25 mouse cellular contexts compared by ENCODE assay signal in genomic region chr4:141729266-141729665, GRCm38 (mm10). TPM values are rescaled to one million over a fixed set of nuclear protein-coding genes. Genes with fewer than 3 reads are reported as not detected.
A peak's percentile ranks its signal among the peaks of the same experiment; 100 is the strongest.
DNase-seq lines count a peak whose midpoint lies in the region; TF ChIP-seq lines count a peak whose summit lies in the region.
"Had no signal": no experiment of that assay in that cellular context is flagged by ENCODE, and none has a peak within 500 bp of the region (broad histone marks: within the 10 kb centered on the region; RNA-seq: fewer than 3 reads in every experiment).

No protein-coding gene starts in this region.

- H3K4me1 ChIP-seq in liver, adult 2 months (ENCODE audit: control insufficient read depth, insufficient read depth, low read length), result peaks cover 43% of the 10 kb centered on the region
- peaks cover 49% of the 10 kb centered on the region for H3K4me1 ChIP-seq in small intestine, adult 2 months (ENCODE audit: control insufficient read depth, insufficient read depth, insufficient read length, low read length)
- no peaks in the 10 kb centered on the region for H3K4me1 ChIP-seq in heart, embryonic 10.5 days
- H3K4me1 ChIP-seq: embryonic facial prominence, embryonic 10.5 days had no signal

- H3K4me3 ChIP-seq in liver, adult 2 months (ENCODE audit: insufficient read depth, low read depth, low read length), result no peak overlapping the region
- no peak overlapping the region for H3K4me3 ChIP-seq in small intestine, adult 2 months (ENCODE audit: low read depth, low read length)
- H3K4me3 ChIP-seq in heart, embryonic 10.5 days, result no peak overlapping the region
- H3K4me3 ChIP-seq: embryonic facial prominence, embryonic 10.5 days; hindbrain, embryonic 13.5 days; limb, embryonic 13.5 days; lung, embryonic 15.5 days; neural tube, embryonic 13.5 days had no signal

- TF ChIP-seq CTCF in liver, adult 2 months (IDR thresholded peaks at IDR 0.05; ENCODE audit: low read depth, low read length), result no peak
- TF ChIP-seq CTCF in small intestine, adult 2 months (IDR thresholded peaks at IDR 0.05; ENCODE audit: extremely low read depth, insufficient read length, insufficient replicate concordance, low read depth, low read length), result no peak

- 25% methylated on average over 3 of the region's 3 CpGs for WGBS in liver, adult 2 months
- 38% methylated on average over 3 of the region's 3 CpGs for WGBS in large intestine, adult 2 months
- 31% methylated on average over 3 of the region's 3 CpGs for WGBS in small intestine, adult 2 months
- 73% methylated on average over 3 of the region's 3 CpGs for WGBS in heart, embryonic 10.5 days

- no peaks in the 10 kb centered on the region for H3K36me3 ChIP-seq in liver, adult 2 months (ENCODE audit: control insufficient read depth, insufficient read depth, low read length)
- no peaks in the 10 kb centered on the region for H3K36me3 ChIP-seq in small intestine, adult 2 months (ENCODE audit: control insufficient read depth, insufficient read depth, low read length)
- H3K36me3 ChIP-seq in heart, embryonic 10.5 days, result no peaks in the 10 kb centered on the region
- H3K36me3 ChIP-seq: embryonic facial prominence, embryonic 10.5 days; hindbrain, embryonic 13.5 days; limb, embryonic 13.5 days; lung, embryonic 15.5 days; neural tube, embryonic 13.5 days had no signal

- no peaks in the 10 kb centered on the region; the same call in 1 of the 2 replicates for H3K79me2 ChIP-seq in liver, adult 2 months (ENCODE audit: control insufficient read depth, insufficient read depth, low read length)

- H3K9me3 ChIP-seq in heart, embryonic 10.5 days, result no peaks in the 10 kb centered on the region
- H3K9me3 ChIP-seq: embryonic facial prominence, embryonic 10.5 days; hindbrain, embryonic 13.5 days; limb, embryonic 13.5 days; lung, embryonic 15.5 days; neural tube, embryonic 13.5 days had no signal

- peak overlapping the region; percentile 75 for H3K9ac ChIP-seq in liver, adult 2 months (ENCODE audit: low read depth, low read length)
- H3K9ac ChIP-seq: hindbrain, embryonic 13.5 days; limb, embryonic 13.5 days; lung, embryonic 15.5 days; neural tube, embryonic 13.5 days had no signal

- H3K27ac ChIP-seq in liver, adult 2 months (replicated peaks; ENCODE audit: insufficient read depth, low read depth, low read length), result peak overlapping the region; percentile 99
- peak overlapping the region; percentile 96 for H3K27ac ChIP-seq in small intestine, adult 2 months (ENCODE audit: insufficient read depth, low read depth, low read length)
- H3K27ac ChIP-seq in heart, embryonic 10.5 days, result no peak overlapping the region
- H3K27ac ChIP-seq: embryonic facial prominence, embryonic 10.5 days; hindbrain, embryonic 13.5 days; limb, embryonic 13.5 days; lung, embryonic 15.5 days; neural tube, embryonic 13.5 days had no signal

- DNase-seq in liver, adult 2 months (ENCODE audit: extremely low read depth, low read depth, low spot score), result peak; percentile 97
- DNase-seq in liver, result no peak
- peak; percentile 94 for DNase-seq in large intestine, adult 2 months (ENCODE audit: low read depth, low spot score)
- no peak for DNase-seq in cerebellum, adult 11-12 months
- no peak for DNase-seq in heart, embryonic 10.5 days (ENCODE audit: low spot score)
- no peak for DNase-seq in heart, postnatal 10 days
- DNase-seq: adrenal gland, postnatal 36 days; cerebellum, adult 9-10 months; right cerebral cortex, adult 18-20 months had no signal

- H3K27me3 ChIP-seq in liver, adult 2 months (ENCODE audit: control insufficient read depth, insufficient read depth, low read length), result no peaks in the 10 kb centered on the region
- H3K27me3 ChIP-seq in small intestine, adult 2 months (ENCODE audit: control insufficient read depth, insufficient read depth, low read length), result no peaks in the 10 kb centered on the region
- H3K27me3 ChIP-seq in heart, embryonic 10.5 days (ENCODE audit: insufficient read depth, poor library complexity, severe bottlenecking), result peaks cover 7% of the 10 kb centered on the region; the same call in 1 of the 2 replicates
- H3K27me3 ChIP-seq: limb, embryonic 13.5 days; lung, embryonic 15.5 days; neural tube, embryonic 13.5 days had no signal

- intact Hi-C loops in heart, postnatal 10 days (cut with DNase I), result no loop called here

- no peak for TF ChIP-seq POLR2A in liver, adult 2 months (IDR thresholded peaks at IDR 0.05; ENCODE audit: extremely low read depth, insufficient read depth, low read length)
- no peak for TF ChIP-seq POLR2A in small intestine, adult 2 months (IDR thresholded peaks at IDR 0.05; ENCODE audit: low read depth, low read length)

RNA-seq across cellular contexts. Expression of gene Ddi2, which starts 6.0 kb away (rescaled TPM):
- 59.2 and 64.0 TPM in 2 replicates for total RNA-seq in liver, adult 2 months (2014; rRNA removed)
- polyA plus RNA-seq in liver, adult 2 months (2012; rRNA removed), result 51.2 and 55.7 TPM in 2 replicates
- 12.1 and 22.2 TPM in 2 replicates for polyA plus RNA-seq in large intestine, adult 2 months (2012; rRNA removed)
- 15.4 and 21.2 TPM in 2 replicates for polyA plus RNA-seq in small intestine, adult 2 months (2012; rRNA removed)
- polyA plus RNA-seq in heart, embryonic 10.5 days (2016; fragmentation: Nextera tagmentation; extraction: Ambion mirVana), result 21.4 and 21.5 TPM in 2 replicates
- 10 to 100 TPM; 38.5 to 41.1 TPM for total RNA-seq in heart, postnatal 10 days (2021)

RNA-seq across cellular contexts. Expression of gene Agmat, which starts 17.2 kb away (rescaled TPM):
- total RNA-seq in liver, adult 2 months (2014; rRNA removed), result 164 and 180 TPM in 2 replicates
- 453 and 487 TPM in 2 replicates for polyA plus RNA-seq in liver, adult 2 months (2012; rRNA removed)
- polyA plus RNA-seq in large intestine, adult 2 months (2012; rRNA removed), result 9.9 and 16.9 TPM in 2 replicates
- 13.3 and 19.0 TPM in 2 replicates for polyA plus RNA-seq in small intestine, adult 2 months (2012; rRNA removed)
- 1.2 and 3.5 TPM in 2 replicates for polyA plus RNA-seq in heart, embryonic 10.5 days (2016; fragmentation: Nextera tagmentation; extraction: Ambion mirVana)
- total RNA-seq in heart, postnatal 10 days (2021), result under 1 TPM; 0.48 to 0.79 TPM
- total RNA-seq: common myeloid progenitor, adult 5-6 weeks; gastrocnemius, adult 18-20 months; layer of hippocampus, postnatal 10 days; monocyte, adult 5-6 weeks had no signal
- polyA plus RNA-seq: C2C12; embryonic facial prominence, embryonic 10.5 days; forebrain, embryonic 11.5 days; hindbrain, embryonic 13.5 days; inflammation-experienced regulatory T-cells, adult 6 months; midbrain, embryonic 11.5 days; neural tube, embryonic 13.5 days had no signal

RNA-seq across cellular contexts. Expression of gene Rsc1a1, which starts 43.9 kb away (rescaled TPM):
- total RNA-seq in liver, adult 2 months (2014; rRNA removed), result 16.3 and 30.3 TPM in 2 replicates
- 52.0 and 70.9 TPM in 2 replicates for polyA plus RNA-seq in liver, adult 2 months (2012; rRNA removed)
- 13.5 and 19.5 TPM in 2 replicates for polyA plus RNA-seq in large intestine, adult 2 months (2012; rRNA removed)
- 9.8 and 16.5 TPM in 2 replicates for polyA plus RNA-seq in small intestine, adult 2 months (2012; rRNA removed)
- 3.1 and 4.4 TPM in 2 replicates for polyA plus RNA-seq in heart, embryonic 10.5 days (2016; fragmentation: Nextera tagmentation; extraction: Ambion mirVana)
- total RNA-seq in heart, postnatal 10 days (2021), result 1 to 10 TPM in 1 of 2 experiments, under 1 TPM in 1; 0.19 to 3.1 TPM
- total RNA-seq: monocyte, adult 5-6 weeks had no signal
- polyA plus RNA-seq: heart, postnatal 0 days; inflammation-experienced regulatory T-cells, adult 6 months; lung, embryonic 15.5 days; neural tube, embryonic 13.5 days; thymus, postnatal 0 days had no signal

Comparison
In these comparisons a context has a peak if more than half of its experiments do, and no peak if none do; other contexts are left out.
1. DNase-seq: peak in liver, adult 2 months (single experiment) and large intestine, adult 2 months (single experiment); none in liver (single experiment), cerebellum, adult 11-12 months (single experiment), heart, embryonic 10.5 days (single experiment) and heart, postnatal 10 days (0 of 2).
2. RNA of gene Agmat, which starts 17.2 kb away (polyA plus RNA-seq): 453 to 487 TPM in liver, adult 2 months; 13.3 to 19.0 TPM in small intestine, adult 2 months, 9.9 to 16.9 TPM in large intestine, adult 2 months and 1.2 to 3.5 TPM in heart, embryonic 10.5 days; every median in the first group is over 10 times any median in the second.